Mouse (Mus musculus) intestine, embryonic 14.5 days (tissue): Measurements from ENCODE around the gene Rnd1. TPM values are rescaled to one million over a fixed set of nuclear protein-coding genes. Genes with fewer than 3 reads are reported as not detected.

Source experiments
- ATAC-seq: fragments of 200-750 bp; cut with Nextera tagmentation; replicated peaks from 2 replicates; pipeline ENCODE4 v1.8.0; 2017; ENCODE audit warnings: low read depth, moderate number of reproducible peaks, moderate TSS enrichment, moderate library complexity; ENCODE audit not compliant: low FRiP score, low TSS enrichment
- DNase-seq: peaks from one replicate; pipeline ENCODE4 v3.0.0-alpha.2; 2018; ENCODE audit warnings: low spot score
- H3K27ac ChIP-seq: fragments of 300-500 bp; sonication (generic); 2 replicates; pipeline ENCODE4 v1.5.1; 2014; ENCODE audit warnings: low read depth, mild to moderate bottlenecking, control low read depth
- H3K27me3 ChIP-seq: fragments of 300-500 bp; sonication (generic); replicated peaks from 2 replicates; pipeline ENCODE4 v1.6.1; 2014; ENCODE audit warnings: low read length, control low read depth; ENCODE audit not compliant: control insufficient read depth, insufficient read depth
- H3K36me3 ChIP-seq: fragments of 300-500 bp; sonication (generic); 2 replicates; pipeline ENCODE4 v1.6.1; 2014; ENCODE audit warnings: low read length, control low read depth; ENCODE audit not compliant: control insufficient read depth, insufficient read depth
- H3K4me1 ChIP-seq: fragments of 300-500 bp; sonication (generic); replicated peaks from 2 replicates; pipeline ENCODE4 v1.6.1; 2014; ENCODE audit warnings: low read length, control low read depth, mixed read lengths; ENCODE audit not compliant: control insufficient read depth, insufficient read depth
- H3K4me2 ChIP-seq: fragments of 300-500 bp; sonication (generic); 2 replicates; pipeline ENCODE4 v1.6.1; 2014; ENCODE audit warnings: low read length
- H3K4me3 ChIP-seq: fragments of 300-500 bp; sonication (generic); 2 replicates; pipeline ENCODE4 v1.5.1; 2014; ENCODE audit warnings: low read depth, low read length, control low read depth, mixed read lengths
- H3K9ac ChIP-seq: fragments of 300-500 bp; sonication (generic); 2 replicates; pipeline ENCODE4 v1.6.1; 2014; ENCODE audit warnings: mild to moderate bottlenecking, low read length
- H3K9me3 ChIP-seq: fragments of 300-500 bp; sonication (generic); 2 replicates; pipeline ENCODE4 v1.6.1; 2016; ENCODE audit warnings: low read length, control low read depth; ENCODE audit not compliant: control insufficient read depth
- WGBS: fragments of 180-500 bp; shearing (Covaris S2); extraction: QIAGEN DNeasy Blood & Tissue Kit; methylation state at CpG from one replicate; pipeline ENCODE4 v1.1.7; 2014; 5-methylcytosine and 5-hydroxymethylcytosine counted together
- polyA plus RNA-seq: library from polyadenylated mRNA; unstranded; fragments of >200 nt; fragmentation: Nextera tagmentation; extraction: Ambion mirVana; gene quantifications from 2 replicates; pipeline ENCODE4 v1.2.1, GENCODE M21; 2014

The Rnd1 gene
- polyA plus RNA-seq, 1 experiment from 2014 or later = 1.0 TPM

DNA sequence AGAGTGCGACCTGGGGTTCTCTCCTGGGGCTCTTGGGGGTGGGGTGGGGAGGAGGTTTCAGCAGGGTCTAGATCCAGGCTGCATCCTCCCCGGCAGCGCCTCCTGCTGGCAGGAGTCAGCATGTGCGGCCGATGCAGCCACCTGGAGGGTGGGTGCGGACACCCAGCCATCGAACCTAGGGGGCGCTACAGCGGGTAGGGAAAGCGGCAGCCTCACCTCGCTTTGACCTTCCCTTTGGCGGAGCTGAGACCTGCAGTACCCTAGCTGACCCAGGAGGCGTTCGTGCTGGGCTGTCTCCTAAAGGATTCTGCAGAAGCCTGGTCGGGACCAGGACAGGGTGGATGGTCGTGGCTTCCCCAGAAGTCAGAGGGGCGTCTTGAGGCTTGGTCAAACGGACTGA, 45.8 kb downstream of the Rnd1 start:
- Histone ChIP-seq H3K4me1 (peaks cover 47% of the 10 kb centered on the region), H3K9me3 (no peaks in the 10 kb centered on the region)

GRCm38 (mm10) chr15:98630540-98630939, 46.7 kb downstream of the Rnd1 start, which contains the start of gene Cacnb3:
Cacnb3 (plus strand) TSS chr15:98630840.
- Histone ChIP-seq H3K9me3 (no peaks in the 10 kb centered on the region), H3K27me3 (peaks cover 6% of the 10 kb centered on the region; the same call in 1 of the 2 replicates), H3K4me2 (peak within 1 kb of the TSS; percentile 91), H3K9ac (peak within 1 kb of the TSS; percentile 13; the same call in 1 of the 2 replicates), H3K36me3 (no peaks in the 10 kb centered on the region), H3K4me3 (peak within 1 kb of the TSS; percentile 76), H3K4me1 (peaks cover 37% of the 10 kb centered on the region), H3K27ac (peak within 1 kb of the TSS; percentile 44)
- no peak for ATAC-seq
- DNase-seq = no peak
- 40% methylated on average over 4 of the region's 4 CpGs for WGBS

More for the DNA sequence above, 45.8 kb downstream of the Rnd1 start:
- Histone ChIP-seq H3K9ac (peak overlapping the region; percentile 13; the same call in 1 of the 2 replicates), H3K4me3 (peak overlapping the region; percentile 76), H3K4me2 (peak overlapping the region; percentile 91), H3K36me3 (no peaks in the 10 kb centered on the region), H3K27me3 (peaks cover 6% of the 10 kb centered on the region; the same call in 1 of the 2 replicates), H3K27ac (peak overlapping the region; percentile 44)
- peak; percentile 25 for ATAC-seq
- DNase-seq = peak; percentile 93
- 1% methylated on average over 18 of the region's 18 CpGs for WGBS

GRCm38 (mm10) chr15:98629464-98629863, 47.8 kb downstream of the Rnd1 start:
- Histone ChIP-seq H3K4me3 (no peak overlapping the region), H3K36me3 (no peaks in the 10 kb centered on the region), H3K27me3 (peaks cover 6% of the 10 kb centered on the region; the same call in 1 of the 2 replicates), H3K9ac (no peak overlapping the region), H3K4me2 (no peak overlapping the region), H3K9me3 (no peaks in the 10 kb centered on the region), H3K4me1 (peaks cover 33% of the 10 kb centered on the region), H3K27ac (no peak overlapping the region)
- ATAC-seq = no peak
- 41% methylated on average over 6 of the region's 6 CpGs for WGBS
- DNase-seq = no peak

DNA sequence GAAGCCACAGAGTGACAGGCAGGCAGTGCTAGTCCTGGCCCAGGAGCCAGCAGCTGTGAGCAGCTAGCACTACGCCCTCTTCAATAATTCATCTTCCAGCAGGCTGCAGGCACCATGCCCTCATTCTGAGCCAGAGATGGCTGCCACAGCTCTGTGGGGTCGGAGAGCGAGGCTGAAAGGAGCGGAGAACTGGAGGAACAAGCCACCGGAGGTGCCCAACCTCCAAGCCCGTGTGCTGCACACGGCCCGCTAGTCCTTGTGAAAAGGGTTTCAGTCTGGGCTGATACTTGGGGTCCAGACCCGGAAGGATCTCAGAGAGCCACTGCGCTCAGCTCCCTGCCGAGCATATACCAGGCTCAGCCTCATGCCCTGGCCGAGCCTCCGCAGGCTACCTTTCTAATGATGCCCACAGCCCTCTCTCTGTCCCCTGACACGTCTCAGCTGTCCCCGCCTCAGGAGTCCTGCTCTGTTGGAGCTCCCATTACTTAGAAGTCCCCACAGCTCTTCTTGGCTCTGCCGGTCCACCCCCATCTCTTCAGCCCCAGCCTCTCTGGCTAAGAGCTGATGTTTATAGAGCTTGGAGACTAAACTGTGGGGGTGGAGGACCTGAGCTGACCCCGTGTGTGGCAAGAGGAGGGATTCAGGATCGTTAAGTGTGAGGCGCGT, 48.5 kb downstream of the Rnd1 start:
- ATAC-seq (no peak), DNase-seq (peak; percentile 72)
- H3K4me1 ChIP-seq = peaks cover 29% of the 10 kb centered on the region
- peak overlapping the region; percentile 16; the same call in 1 of the 2 replicates for H3K9ac ChIP-seq
- H3K36me3 ChIP-seq = no peaks in the 10 kb centered on the region
- no peak overlapping the region for H3K27ac ChIP-seq
- peaks cover 6% of the 10 kb centered on the region; the same call in 1 of the 2 replicates for H3K27me3 ChIP-seq
- H3K4me3 ChIP-seq = 0 out of 2 replicates have a peak overlapping the region, but pooled peaks have one; percentile 3
- no peaks in the 10 kb centered on the region for H3K9me3 ChIP-seq
- peak overlapping the region; percentile 42 for H3K4me2 ChIP-seq
- WGBS = 6% methylated on average over 20 of the region's 20 CpGs

- no peak overlapping the region for H3K9ac ChIP-seq
- H3K4me3 ChIP-seq = no peak overlapping the region
- H3K36me3 ChIP-seq = no peaks in the 10 kb centered on the region
- no peaks in the 10 kb centered on the region for H3K9me3 ChIP-seq
- WGBS = 81% methylated on average over 7 of the region's 7 CpGs
- H3K4me1 ChIP-seq = peaks cover 15% of the 10 kb centered on the region
- no peak for ATAC-seq
- H3K4me2 ChIP-seq = no peak overlapping the region
- no peak overlapping the region for H3K27ac ChIP-seq
- no peaks in the 10 kb centered on the region for H3K27me3 ChIP-seq
- DNase-seq = no peak
These were observed 50.6 kb downstream of the Rnd1 start for GRCm38 (mm10) chr15:98626487-98627212.

- Histone ChIP-seq H3K27me3 (no peaks in the 10 kb centered on the region), H3K36me3 (no peaks in the 10 kb centered on the region), H3K9ac (no peak overlapping the region), H3K27ac (no peak overlapping the region), H3K9me3 (no peaks in the 10 kb centered on the region), H3K4me1 (peaks cover 11% of the 10 kb centered on the region; the same call in 1 of the 2 replicates), H3K4me3 (no peak overlapping the region), H3K4me2 (no peak overlapping the region)
- DNase-seq = no peak
- WGBS = 33% methylated on average over 8 of the region's 8 CpGs
- ATAC-seq = no peak
These were observed 51.2 kb downstream of the Rnd1 start for GRCm38 (mm10) chr15:98626078-98626477.

GRCm38 (mm10) chr15:98623361-98623821, 53.9 kb downstream of the Rnd1 start:
- H3K4me1 ChIP-seq = peaks cover 2% of the 10 kb centered on the region; the same call in 1 of the 2 replicates
- no peaks in the 10 kb centered on the region for H3K9me3 ChIP-seq
- H3K36me3 ChIP-seq = no peaks in the 10 kb centered on the region
- no peaks in the 10 kb centered on the region; the same call in 1 of the 2 replicates for H3K27me3 ChIP-seq
- WGBS = 51% methylated on average over 5 of the region's 5 CpGs
- H3K4me2 ChIP-seq = no peak overlapping the region
- ATAC-seq (no peak), DNase-seq (no peak)
- no peak overlapping the region for H3K27ac ChIP-seq
- no peak overlapping the region for H3K4me3 ChIP-seq
- H3K9ac ChIP-seq = no peak overlapping the region

GRCm38 (mm10) chr15:98622721-98623120, 54.5 kb downstream of the Rnd1 start:
- no peaks in the 10 kb centered on the region for H3K4me1 ChIP-seq
- H3K9me3 ChIP-seq = no peaks in the 10 kb centered on the region
- DNase-seq = no peak
- H3K9ac ChIP-seq = no peak overlapping the region
- no peak for ATAC-seq
- H3K36me3 ChIP-seq = no peaks in the 10 kb centered on the region
- H3K4me2 ChIP-seq = no peak overlapping the region
- WGBS = 21% methylated on average over 6 of the region's 6 CpGs
- no peak overlapping the region for H3K27ac ChIP-seq
- no peaks in the 10 kb centered on the region; the same call in 1 of the 2 replicates for H3K27me3 ChIP-seq
- no peak overlapping the region for H3K4me3 ChIP-seq
